Mouse (Mus musculus) liver, embryonic 11.5 days (tissue): Measurements from ENCODE around the gene Rora. TPM values are rescaled to one million over a fixed set of nuclear protein-coding genes. Genes with fewer than 3 reads are reported as not detected.

Experiments used
- ATAC-seq: fragments of 200-750 bp; cut with Nextera tagmentation; replicated peaks from 2 replicates; pipeline ENCODE4 v1.8.0; 2017; ENCODE audit warnings: moderate number of reproducible peaks, mild to moderate bottlenecking, moderate TSS enrichment, moderate library complexity; ENCODE audit not compliant: low FRiP score
- DNase-seq: peaks from one replicate; pipeline ENCODE4 v3.0.0-alpha.2; 2017; ENCODE audit warnings: low spot score
- H3K27ac ChIP-seq: fragments of 300-500 bp; sonication (generic); 2 replicates; pipeline ENCODE4 v1.5.1; 2014; ENCODE audit warnings: mild to moderate bottlenecking, low read depth, low read length, control low read depth
- H3K27me3 ChIP-seq: fragments of 300-500 bp; sonication (generic); replicated peaks from 2 replicates; pipeline ENCODE4 v1.6.1; 2014; ENCODE audit warnings: low read length, mixed read lengths; ENCODE audit not compliant: control insufficient read depth, insufficient read depth
- H3K36me3 ChIP-seq: fragments of 300-500 bp; sonication (generic); 2 replicates; pipeline ENCODE4 v1.6.1; 2014; ENCODE audit warnings: mild to moderate bottlenecking, low read length, moderate library complexity, mixed read lengths; ENCODE audit not compliant: control insufficient read depth, insufficient read depth
- H3K4me1 ChIP-seq: fragments of 300-500 bp; sonication (generic); replicated peaks from 2 replicates; pipeline ENCODE4 v1.6.1; 2014; ENCODE audit warnings: low read length, mixed read lengths; ENCODE audit not compliant: control insufficient read depth, insufficient read depth
- H3K4me2 ChIP-seq: fragments of 300-500 bp; sonication (generic); 2 replicates; pipeline ENCODE4 v1.6.1; 2014; ENCODE audit warnings: mild to moderate bottlenecking, control low read depth, moderate library complexity
- H3K4me3 ChIP-seq: fragments of 300-500 bp; sonication (generic); 2 replicates; pipeline ENCODE4 v1.5.1; 2014; ENCODE audit warnings: low read depth, low read length, control low read depth
- H3K9ac ChIP-seq: fragments of 300-500 bp; sonication (generic); 2 replicates; pipeline ENCODE4 v1.6.1; 2014; ENCODE audit warnings: low read depth, low read length, control low read depth
- H3K9me3 ChIP-seq: fragments of 300-500 bp; sonication (generic); 2 replicates; pipeline ENCODE4 v1.6.1; 2016; ENCODE audit warnings: low read length, inconsistent platforms, mixed read lengths; ENCODE audit not compliant: control insufficient read depth
- WGBS: fragments of 180-500 bp; shearing (Covaris S2); extraction: QIAGEN DNeasy Blood & Tissue Kit; methylation state at CpG from one replicate; pipeline ENCODE4 v1.1.7; 2014; 5-methylcytosine and 5-hydroxymethylcytosine counted together
- polyA plus RNA-seq: library from polyadenylated mRNA; unstranded; fragments of >200 nt; fragmentation: Nextera tagmentation; extraction: Ambion mirVana; gene quantifications from 2 replicates; pipeline ENCODE4 v1.2.1, GENCODE M21; 2014

Rora gene
- 3.3 and 4.3 TPM in 2 replicates for polyA plus RNA-seq

GRCm38 (mm10) chr9:68653211-68654038 is at the start of gene Rora:
Gene Rora, plus strand, starts transcription at chr9:68653786.
- Histone ChIP-seq H3K9ac (peak within 1 kb of the TSS; percentile 52; the same call in 1 of the 2 replicates), H3K4me1 (peaks cover 4% of the 10 kb centered on the region; the same call in 1 of the 2 replicates), H3K27ac (peak within 1 kb of the TSS; percentile 75; the same call in 1 of the 2 replicates), H3K9me3 (no peaks in the 10 kb centered on the region), H3K4me3 (peak within 1 kb of the TSS; percentile 63), H3K27me3 (peaks cover 36% of the 10 kb centered on the region), H3K36me3 (no peaks in the 10 kb centered on the region), H3K4me2 (peak within 1 kb of the TSS; percentile 80)
- DNase-seq (peak; percentile 76), ATAC-seq (peak; percentile 56)
- under 1% methylated on average over 72 of the region's 72 CpGs for WGBS

- H3K27ac ChIP-seq: no peak overlapping the region
- DNase-seq (no peak), ATAC-seq (no peak)
- H3K4me1 ChIP-seq: no peaks in the 10 kb centered on the region
- WGBS: 73% methylated on average over 9 of the region's 9 CpGs
- H3K27me3 ChIP-seq: no peaks in the 10 kb centered on the region
- no peak overlapping the region for H3K4me3 ChIP-seq
- no peaks in the 10 kb centered on the region for H3K9me3 ChIP-seq
- H3K4me2 ChIP-seq: no peak overlapping the region
- no peaks in the 10 kb centered on the region for H3K36me3 ChIP-seq
- no peak overlapping the region for H3K9ac ChIP-seq
Observed at GRCm38 (mm10) chr9:68614006-68614405, 39.6 kb upstream of the Rora start.

- no peaks in the 10 kb centered on the region for H3K27me3 ChIP-seq
- no peak overlapping the region for H3K27ac ChIP-seq
- DNase-seq (no peak), ATAC-seq (no peak)
- H3K4me3 ChIP-seq: no peak overlapping the region
- H3K9me3 ChIP-seq: no peaks in the 10 kb centered on the region
- no peak overlapping the region for H3K4me2 ChIP-seq
- H3K4me1 ChIP-seq: no peaks in the 10 kb centered on the region
- no peak overlapping the region for H3K9ac ChIP-seq
- no peaks in the 10 kb centered on the region for H3K36me3 ChIP-seq
- 49% methylated on average over 4 of the region's 4 CpGs for WGBS
Observed at GRCm38 (mm10) chr9:68617116-68617515, 36.5 kb upstream of the Rora start.

DNA sequence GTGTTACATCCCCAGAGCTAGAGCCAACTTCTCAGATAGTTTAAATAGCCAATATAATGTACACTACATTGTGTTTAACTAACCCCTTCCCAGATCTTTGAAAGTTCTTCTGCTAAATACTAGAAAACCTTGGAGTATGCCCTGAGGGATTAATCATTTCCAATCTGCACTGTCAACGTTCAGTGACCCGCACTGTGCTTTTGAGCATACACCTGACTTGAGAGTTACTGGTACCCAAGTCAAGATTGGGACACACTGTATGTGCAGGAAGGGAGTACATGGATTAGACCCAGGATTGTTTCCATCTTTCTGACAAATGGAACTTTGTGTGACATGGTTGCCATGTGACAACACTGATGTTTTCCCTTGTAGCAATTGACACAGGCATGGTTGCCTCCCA is 33.5 kb upstream of the Rora start:
- Histone ChIP-seq H3K9me3 (no peaks in the 10 kb centered on the region), H3K9ac (no peak overlapping the region), H3K36me3 (no peaks in the 10 kb centered on the region), H3K27ac (no peak overlapping the region), H3K27me3 (no peaks in the 10 kb centered on the region), H3K4me3 (no peak overlapping the region), H3K4me1 (no peaks in the 10 kb centered on the region), H3K4me2 (no peak overlapping the region)
- WGBS: 81% methylated on average over 2 of the region's 2 CpGs
- DNase-seq: no peak
- ATAC-seq: no peak

DNA sequence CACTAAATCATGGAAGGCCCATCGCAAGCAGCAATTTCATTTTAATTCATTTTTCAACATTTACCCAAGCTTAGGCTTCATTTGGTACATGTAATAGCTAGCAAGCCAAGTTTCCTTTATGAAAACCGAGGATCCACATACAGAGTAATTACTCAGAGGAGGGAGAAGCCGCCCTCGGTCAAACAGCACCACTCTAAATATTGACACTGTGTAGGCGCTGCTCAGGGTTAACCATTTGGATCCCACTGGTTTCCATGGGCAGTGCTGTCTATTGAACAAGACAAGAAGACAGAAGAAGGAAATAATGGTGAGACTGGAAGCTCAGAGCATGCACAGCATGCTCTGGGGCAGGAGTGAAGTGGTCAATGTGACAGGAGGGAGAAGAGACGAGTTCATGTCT is 33.1 kb upstream of the Rora start:
- Histone ChIP-seq H3K27ac (no peak overlapping the region), H3K4me1 (no peaks in the 10 kb centered on the region), H3K36me3 (no peaks in the 10 kb centered on the region), H3K4me2 (no peak overlapping the region), H3K9ac (no peak overlapping the region), H3K9me3 (no peaks in the 10 kb centered on the region), H3K4me3 (no peak overlapping the region), H3K27me3 (no peaks in the 10 kb centered on the region)
- ATAC-seq: no peak
- 65% methylated on average over 6 of the region's 6 CpGs for WGBS
- no peak for DNase-seq

DNA sequence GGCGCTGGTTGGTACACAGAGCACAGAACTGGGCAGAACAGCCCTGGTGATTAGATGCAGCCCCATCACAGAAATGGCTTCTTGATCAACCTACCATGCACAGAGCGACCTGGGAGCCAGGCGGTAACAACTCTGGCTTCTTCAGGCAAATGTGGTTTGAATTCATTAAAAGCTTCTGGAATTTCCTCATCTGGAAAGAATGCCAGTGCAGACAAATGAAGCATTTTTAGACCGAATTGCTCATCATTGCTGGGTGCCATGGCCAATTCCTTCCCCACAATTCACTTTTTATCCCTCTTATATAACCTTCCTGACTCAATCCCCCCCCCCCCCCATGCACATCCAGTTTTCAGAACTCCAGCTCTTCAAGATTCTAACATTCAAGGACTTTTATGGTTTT is 28.6 kb upstream of the Rora start:
- Histone ChIP-seq H3K27me3 (no peaks in the 10 kb centered on the region), H3K4me3 (no peak overlapping the region), H3K9me3 (no peaks in the 10 kb centered on the region), H3K27ac (no peak overlapping the region), H3K9ac (no peak overlapping the region), H3K4me1 (no peaks in the 10 kb centered on the region), H3K4me2 (no peak overlapping the region), H3K36me3 (no peaks in the 10 kb centered on the region)
- DNase-seq: no peak
- ATAC-seq: no peak
- 74% methylated on average over 4 of the region's 4 CpGs for WGBS

DNA sequence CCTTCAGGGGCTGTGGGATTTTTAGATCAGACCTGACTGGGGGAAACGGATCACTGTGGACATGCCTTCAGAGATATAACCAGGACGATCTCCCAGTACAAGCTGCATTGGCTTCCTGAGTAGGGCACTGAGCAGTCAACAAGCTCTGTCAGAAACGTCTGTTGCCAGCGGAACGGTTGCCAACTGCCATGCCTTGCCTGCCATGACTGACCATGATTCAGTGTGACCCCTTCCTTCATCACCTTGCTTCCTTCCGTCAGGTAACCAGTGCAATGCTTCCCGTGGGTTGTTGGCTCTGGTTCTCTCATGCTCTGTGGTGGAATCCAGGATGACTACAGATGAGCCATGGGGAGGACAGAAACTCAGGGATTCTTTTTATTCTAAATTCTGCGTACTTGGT is 16.3 kb upstream of the Rora start:
- Histone ChIP-seq H3K4me2 (no peak overlapping the region), H3K27ac (no peak overlapping the region), H3K4me3 (no peak overlapping the region), H3K4me1 (no peaks in the 10 kb centered on the region), H3K9ac (no peak overlapping the region), H3K27me3 (no peaks in the 10 kb centered on the region), H3K36me3 (no peaks in the 10 kb centered on the region), H3K9me3 (no peaks in the 10 kb centered on the region)
- DNase-seq (no peak), ATAC-seq (no peak)
- 79% methylated on average over 8 of the region's 8 CpGs for WGBS

DNA sequence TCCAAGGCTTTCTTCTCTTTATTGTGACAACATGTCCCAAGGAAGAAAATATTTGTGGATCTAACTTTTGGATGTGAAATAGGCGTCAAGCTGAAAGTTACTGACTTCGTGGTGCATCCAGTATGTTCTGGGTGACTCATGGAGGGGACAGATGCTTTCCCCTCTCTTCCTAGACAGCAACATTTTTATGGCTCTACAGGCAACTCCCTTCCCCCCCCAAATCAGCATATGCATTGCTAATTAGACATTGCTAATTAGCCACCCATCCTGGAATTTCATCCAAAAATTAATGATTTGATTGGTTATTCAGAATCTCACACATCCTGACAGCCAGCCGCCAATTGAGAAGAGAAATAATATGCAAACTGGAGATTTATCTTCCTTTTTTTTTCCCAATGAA is 12.5 kb upstream of the Rora start:
- H3K4me2 ChIP-seq: no peak overlapping the region
- no peaks in the 10 kb centered on the region for H3K27me3 ChIP-seq
- no peak overlapping the region for H3K27ac ChIP-seq
- H3K9ac ChIP-seq: no peak overlapping the region
- WGBS: 86% methylated on average over 3 of the region's 3 CpGs
- ATAC-seq (no peak), DNase-seq (no peak)
- H3K4me1 ChIP-seq: no peaks in the 10 kb centered on the region
- no peak overlapping the region for H3K4me3 ChIP-seq
- H3K9me3 ChIP-seq: no peaks in the 10 kb centered on the region
- H3K36me3 ChIP-seq: no peaks in the 10 kb centered on the region

GRCm38 (mm10) chr9:68648061-68648460 is 5.5 kb upstream of the Rora start:
- Histone ChIP-seq H3K27ac (no peak overlapping the region), H3K9ac (no peak overlapping the region), H3K4me3 (no peak overlapping the region), H3K4me2 (no peak overlapping the region), H3K36me3 (no peaks in the 10 kb centered on the region), H3K4me1 (no peaks in the 10 kb centered on the region), H3K27me3 (peaks cover 5% of the 10 kb centered on the region), H3K9me3 (no peaks in the 10 kb centered on the region)
- DNase-seq (no peak), ATAC-seq (no peak)
- WGBS: 65% methylated on average over 3 of the region's 3 CpGs
